7 mouse cellular contexts compared by ENCODE assay signal in the genomic region with DNA sequence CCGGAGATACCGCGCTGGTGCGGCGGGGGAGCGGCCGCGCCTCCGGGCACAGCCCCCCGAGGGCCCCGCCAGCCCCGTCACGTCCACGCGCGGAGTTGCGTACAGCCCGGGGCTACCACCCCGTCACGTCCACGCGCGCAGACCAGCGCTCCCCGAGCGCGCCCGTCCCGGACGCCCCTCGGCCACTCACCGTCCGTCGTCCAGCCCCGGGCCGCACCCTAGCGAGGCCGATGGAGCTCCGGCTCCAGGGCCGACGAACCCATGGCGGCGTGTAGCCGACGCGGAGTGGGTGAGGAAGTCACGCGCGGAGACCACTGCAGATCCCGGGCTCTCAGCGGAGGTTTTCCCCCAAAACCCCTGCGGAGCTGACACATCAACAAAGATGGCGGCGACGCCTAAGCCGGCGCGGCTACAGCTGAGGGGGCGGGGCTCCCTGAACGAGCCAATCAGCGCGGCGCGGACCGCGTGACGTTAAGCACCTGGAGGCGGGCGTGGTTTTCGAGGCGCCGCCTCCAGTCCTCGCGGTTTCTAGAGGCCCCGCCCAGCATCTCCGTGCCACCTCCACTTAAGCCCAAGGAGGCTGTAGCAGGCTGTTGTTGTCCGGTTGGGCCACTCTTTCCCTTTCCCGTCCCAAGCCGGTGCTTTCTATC. TPM values are rescaled to one million over a fixed set of nuclear protein-coding genes. Genes with fewer than 3 reads are reported as not detected.
DNase-seq lines count a peak whose midpoint lies in the region; ATAC-seq and TF ChIP-seq lines count a peak whose summit lies in the region.

Gene Ccdc186 (minus strand): TSS at position 393 of the 650 bp plus-strand sequence.

- under 1% methylated on average over 77 of the region's 79 CpGs for WGBS in intestine, postnatal 0 days
- under 1% methylated on average over 78 of the region's 79 CpGs for WGBS in midbrain, embryonic 12.5 days
- WGBS in small intestine, adult 2 months, result under 1% methylated on average over 79 of the region's 79 CpGs

- peak within 1 kb of the TSS; percentile 93 for H3K9ac ChIP-seq in intestine, postnatal 0 days (ENCODE audit: low read depth, low read length)
- peak within 1 kb of the TSS; percentile 91 for H3K9ac ChIP-seq in midbrain, embryonic 12.5 days (replicated peaks)

- ATAC-seq in intestine, postnatal 0 days, result peak; percentile 94
- peak; percentile 97 for ATAC-seq in midbrain, embryonic 12.5 days (ENCODE audit: low FRiP score, low read depth)

- TF ChIP-seq CTCF in intestine, postnatal 0 days (IDR thresholded peaks at IDR 0.05; ENCODE audit: low read depth), result no peak
- TF ChIP-seq CTCF in small intestine, adult 2 months (IDR thresholded peaks at IDR 0.05; ENCODE audit: extremely low read depth, insufficient read length, insufficient replicate concordance, low read depth, low read length), result no peak

- H3K27me3 ChIP-seq in intestine, postnatal 0 days (replicated peaks; ENCODE audit: control insufficient read depth, insufficient read depth, low read length), result no peaks in the 10 kb centered on the region
- H3K27me3 ChIP-seq in midbrain, embryonic 12.5 days, result peaks cover 17% of the 10 kb centered on the region
- no peaks in the 10 kb centered on the region for H3K27me3 ChIP-seq in small intestine, adult 2 months (ENCODE audit: control insufficient read depth, insufficient read depth, low read length)

- peak within 1 kb of the TSS; percentile 95 for H3K4me3 ChIP-seq in intestine, postnatal 0 days (ENCODE audit: low read depth, low read length)
- peak within 1 kb of the TSS; percentile 74 for H3K4me3 ChIP-seq in midbrain, embryonic 12.5 days
- H3K4me3 ChIP-seq in small intestine, adult 2 months (ENCODE audit: low read depth, low read length), result peak within 1 kb of the TSS; percentile 97

- H3K4me2 ChIP-seq in intestine, postnatal 0 days (replicated peaks; ENCODE audit: low read depth), result peak within 1 kb of the TSS; percentile 74
- peak within 1 kb of the TSS; percentile 80 for H3K4me2 ChIP-seq in midbrain, embryonic 12.5 days (replicated peaks)

- intact Hi-C loops in left cerebral cortex, postnatal 4 days (cut with DNase I), result no loop called here

- H3K9me3 ChIP-seq in intestine, postnatal 0 days (ENCODE audit: control insufficient read depth), result no peaks in the 10 kb centered on the region
- no peaks in the 10 kb centered on the region for H3K9me3 ChIP-seq in midbrain, embryonic 12.5 days

- TF ChIP-seq POLR2A in small intestine, adult 2 months (IDR thresholded peaks at IDR 0.05; ENCODE audit: low read depth, low read length), result peak; percentile 79

- no peaks in the 10 kb centered on the region for H3K36me3 ChIP-seq in intestine, postnatal 0 days (ENCODE audit: control insufficient read depth, insufficient read depth)
- H3K36me3 ChIP-seq in midbrain, embryonic 12.5 days, result no peaks in the 10 kb centered on the region
- H3K36me3 ChIP-seq in small intestine, adult 2 months (ENCODE audit: control insufficient read depth, insufficient read depth, low read length), result no peaks in the 10 kb centered on the region

- peak within 1 kb of the TSS; percentile 88 for H3K27ac ChIP-seq in intestine, postnatal 0 days (ENCODE audit: low read depth, low read length)
- H3K27ac ChIP-seq in midbrain, embryonic 12.5 days (replicated peaks), result peak within 1 kb of the TSS; percentile 85
- H3K27ac ChIP-seq in small intestine, adult 2 months (ENCODE audit: insufficient read depth, low read depth, low read length), result peak within 1 kb of the TSS; percentile 89

- 0 out of 2 replicates have a peak, but pooled peaks cover 6% of the 10 kb centered on the region for H3K4me1 ChIP-seq in intestine, postnatal 0 days (replicated peaks; ENCODE audit: control insufficient read depth, insufficient read depth, low read length)
- peaks cover 25% of the 10 kb centered on the region for H3K4me1 ChIP-seq in midbrain, embryonic 12.5 days
- H3K4me1 ChIP-seq in small intestine, adult 2 months (ENCODE audit: control insufficient read depth, insufficient read depth, insufficient read length, low read length), result peaks cover 14% of the 10 kb centered on the region

- peak; percentile 90 for DNase-seq in adrenal gland, adult 8-10 months
- peak; percentile 94 for DNase-seq in embryo, embryonic 9.5 days (ENCODE audit: extremely low spot score)
- peak; percentile 94 to 97 for DNase-seq in gastrocnemius, postnatal 4 days (ENCODE audit: low spot score in 2 of 2)
- peak; percentile 97 for DNase-seq in left cerebral cortex, postnatal 4 days

RNA-seq across cellular contexts. Expression of gene Ccdc186, which starts in this region (rescaled TPM):
- 10 to 100 TPM; 22.6 to 35.3 (median 31.7) TPM for total RNA-seq in adrenal gland, adult 8-10 months (2022)
- total RNA-seq in gastrocnemius, postnatal 4 days (2021), result 10 to 100 TPM; 29.2 to 36.1 TPM
- polyA plus RNA-seq in intestine, postnatal 0 days (2015; fragmentation: Nextera tagmentation; extraction: Ambion mirVana), result 11.3 and 11.8 TPM in 2 replicates
- 10 to 100 TPM; 41.4 to 42.1 TPM for total RNA-seq in left cerebral cortex, postnatal 4 days (2021)
- polyA plus RNA-seq in midbrain, embryonic 12.5 days (2016; fragmentation: Nextera tagmentation; extraction: Ambion mirVana), result 27.0 and 28.8 TPM in 2 replicates
- 1.0 and 3.4 TPM in 2 replicates for polyA plus RNA-seq in small intestine, adult 2 months (2012; rRNA removed)

Comparison
In these comparisons a context has a peak if more than half of its experiments do, and no peak if none do; other contexts are left out.
1. Peak in every context shown above with its lines: DNase-seq, ATAC-seq, H3K4me3 ChIP-seq and H3K27ac ChIP-seq.